In genomic region chr8:122568109-122568504, GRCm38 (mm10) we compare ENCODE assay signal across 8 mouse cellular contexts. TPM values are rescaled to one million over a fixed set of nuclear protein-coding genes. Genes with fewer than 3 reads are reported as not detected.
DNase-seq lines count a peak whose midpoint lies in the region; ATAC-seq and TF ChIP-seq lines count a peak whose summit lies in the region.

No protein-coding gene starts in this region.

- peaks cover 46% of the 10 kb centered on the region for H3K36me3 ChIP-seq in heart, embryonic 10.5 days
- H3K36me3 ChIP-seq in forebrain, embryonic 16.5 days (ENCODE audit: control insufficient read depth, insufficient read depth) = no peaks in the 10 kb centered on the region
- H3K36me3 ChIP-seq in midbrain, embryonic 10.5 days = peaks cover 47% of the 10 kb centered on the region
- H3K36me3 ChIP-seq in thymus, adult 2 months (ENCODE audit: control insufficient read depth, insufficient read depth, low read length) = peaks cover 24% of the 10 kb centered on the region

- peak; percentile 57 for ATAC-seq in forebrain, embryonic 16.5 days

- no peaks in the 10 kb centered on the region for H3K27me3 ChIP-seq in heart, embryonic 10.5 days (ENCODE audit: insufficient read depth, poor library complexity, severe bottlenecking)
- H3K27me3 ChIP-seq in forebrain, embryonic 16.5 days (replicated peaks; ENCODE audit: control insufficient read depth, insufficient read depth, low read length) = no peaks in the 10 kb centered on the region
- no peaks in the 10 kb centered on the region for H3K27me3 ChIP-seq in midbrain, embryonic 10.5 days (ENCODE audit: low read depth, poor library complexity, severe bottlenecking)
- H3K27me3 ChIP-seq in thymus, adult 2 months (ENCODE audit: control insufficient read depth, insufficient read depth, low read length) = no peaks in the 10 kb centered on the region

- DNase-seq in heart, embryonic 10.5 days (ENCODE audit: low spot score) = no peak
- no peak for DNase-seq in heart, postnatal 36 days
- DNase-seq in CD8-positive naive resting alpha-beta T cell, adult 2 months (ENCODE audit: low read depth in 2 of 2, low spot score in 2 of 2) = peak; percentile 63 to 64
- DNase-seq in midbrain, embryonic 10.5 days (ENCODE audit: low spot score) = no peak
- peak; percentile 68 for DNase-seq in thymus, adult 2 months
- DNase-seq in ovary, postnatal 10 days (ENCODE audit: low spot score) = no peak
- DNase-seq in gastrocnemius, adult 18-20 months (ENCODE audit: low spot score) = no peak

- TF ChIP-seq CTCF in thymus, adult 2 months (IDR thresholded peaks at IDR 0.05; ENCODE audit: borderline replicate concordance, control insufficient read depth, extremely low read depth, insufficient read depth, low read length, poor library complexity) = no peak

- H3K4me3 ChIP-seq in heart, embryonic 10.5 days = peak overlapping the region; percentile 96
- peak overlapping the region; percentile 89 for H3K4me3 ChIP-seq in forebrain, embryonic 16.5 days (replicated peaks; ENCODE audit: low read length)
- H3K4me3 ChIP-seq in midbrain, embryonic 10.5 days = peak overlapping the region; percentile 95
- peak overlapping the region; percentile 62 for H3K4me3 ChIP-seq in thymus, adult 2 months (ENCODE audit: control insufficient read depth, insufficient read depth, low read length)

- peak overlapping the region; percentile 69 for H3K9ac ChIP-seq in forebrain, embryonic 16.5 days (replicated peaks; ENCODE audit: low read depth, low read length)

- intact Hi-C loops in heart, postnatal 36 days (cut with DNase I) = no loop called here

- peak overlapping the region; percentile 98 for H3K27ac ChIP-seq in heart, embryonic 10.5 days
- H3K27ac ChIP-seq in forebrain, embryonic 16.5 days (ENCODE audit: low read length) = peak overlapping the region; percentile 36; the same call in 1 of the 2 replicates
- peak overlapping the region; percentile 97 for H3K27ac ChIP-seq in midbrain, embryonic 10.5 days (replicated peaks)
- peak overlapping the region; percentile 67 for H3K27ac ChIP-seq in thymus, adult 2 months (ENCODE audit: control insufficient read depth, insufficient read depth, low read length)

- no peaks in the 10 kb centered on the region for H3K9me3 ChIP-seq in heart, embryonic 10.5 days
- no peaks in the 10 kb centered on the region for H3K9me3 ChIP-seq in forebrain, embryonic 16.5 days (ENCODE audit: control insufficient read depth, low read length)
- H3K9me3 ChIP-seq in midbrain, embryonic 10.5 days (replicated peaks) = no peaks in the 10 kb centered on the region

- peak overlapping the region; percentile 72 for H3K4me2 ChIP-seq in forebrain, embryonic 16.5 days (ENCODE audit: low read length)

- H3K4me1 ChIP-seq in heart, embryonic 10.5 days = peaks cover 40% of the 10 kb centered on the region
- peaks cover 22% of the 10 kb centered on the region for H3K4me1 ChIP-seq in forebrain, embryonic 16.5 days (replicated peaks; ENCODE audit: control insufficient read depth, insufficient read depth, low read length)
- peaks cover 62% of the 10 kb centered on the region for H3K4me1 ChIP-seq in midbrain, embryonic 10.5 days
- H3K4me1 ChIP-seq in thymus, adult 2 months (replicated peaks; ENCODE audit: control insufficient read depth, insufficient read depth, low read length) = peaks cover 24% of the 10 kb centered on the region

- TF ChIP-seq POLR2A in thymus, adult 2 months (IDR thresholded peaks at IDR 0.05; ENCODE audit: control insufficient read depth, extremely low read depth, insufficient read depth, low read length, poor library complexity) = no peak

- WGBS in heart, embryonic 10.5 days = under 1% methylated on average over 34 of the region's 34 CpGs
- WGBS in forebrain, embryonic 16.5 days = under 1% methylated on average over 34 of the region's 34 CpGs
- under 1% methylated on average over 34 of the region's 34 CpGs for WGBS in midbrain, embryonic 10.5 days
- under 1% methylated on average over 34 of the region's 34 CpGs for WGBS in thymus, adult 2 months

RNA-seq across cellular contexts. Expression of gene Cdt1, which starts 0.3 kb away (rescaled TPM):
- 47.6 TPM in 2 replicates for polyA plus RNA-seq in heart, embryonic 10.5 days (2016; fragmentation: Nextera tagmentation; extraction: Ambion mirVana)
- 1 to 10 TPM; 2.4 to 2.5 TPM for total RNA-seq in heart, postnatal 36 days (2021)
- polyA plus RNA-seq in forebrain, embryonic 16.5 days (2015; fragmentation: Nextera tagmentation; extraction: Ambion mirVana) = 12.0 and 13.9 TPM in 2 replicates
- polyA plus RNA-seq in midbrain, embryonic 10.5 days (2016; fragmentation: Nextera tagmentation; extraction: Ambion mirVana) = 63.2 and 70.9 TPM in 2 replicates
- 136 and 210 TPM in 2 replicates for polyA plus RNA-seq in thymus, adult 2 months (2012; rRNA removed)
- total RNA-seq in gastrocnemius, adult 18-20 months (2021) = under 1 TPM; 0.30 to 0.66 TPM

RNA-seq across cellular contexts. Expression of gene Aprt, which starts 8.6 kb away (rescaled TPM):
- 318 and 361 TPM in 2 replicates for polyA plus RNA-seq in heart, embryonic 10.5 days (2016; fragmentation: Nextera tagmentation; extraction: Ambion mirVana)
- total RNA-seq in heart, postnatal 36 days (2021) = 10 to 100 TPM; 29.8 to 38.9 TPM
- polyA plus RNA-seq in forebrain, embryonic 16.5 days (2015; fragmentation: Nextera tagmentation; extraction: Ambion mirVana) = 184 and 204 TPM in 2 replicates
- 241 and 278 TPM in 2 replicates for polyA plus RNA-seq in midbrain, embryonic 10.5 days (2016; fragmentation: Nextera tagmentation; extraction: Ambion mirVana)
- polyA plus RNA-seq in thymus, adult 2 months (2012; rRNA removed) = 119 and 136 TPM in 2 replicates
- total RNA-seq in gastrocnemius, adult 18-20 months (2021) = 10 to 100 TPM; 39.6 to 40.1 TPM

RNA-seq across cellular contexts. Expression of gene Piezo1, which starts 17.0 kb away (rescaled TPM):
- 23.7 and 29.3 TPM in 2 replicates for polyA plus RNA-seq in heart, embryonic 10.5 days (2016; fragmentation: Nextera tagmentation; extraction: Ambion mirVana)
- 10 to 100 TPM; 18.8 to 21.6 TPM for total RNA-seq in heart, postnatal 36 days (2021)
- polyA plus RNA-seq in forebrain, embryonic 16.5 days (2015; fragmentation: Nextera tagmentation; extraction: Ambion mirVana) = 1.9 and 3.4 TPM in 2 replicates
- 5.8 and 8.2 TPM in 2 replicates for polyA plus RNA-seq in midbrain, embryonic 10.5 days (2016; fragmentation: Nextera tagmentation; extraction: Ambion mirVana)
- polyA plus RNA-seq in thymus, adult 2 months (2012; rRNA removed) = 93.6 and 106 TPM in 2 replicates
- total RNA-seq in gastrocnemius, adult 18-20 months (2021) = 10 to 100 TPM; 11.5 to 13.2 TPM

RNA-seq across cellular contexts. Expression of gene Galns, which starts 43.2 kb away (rescaled TPM):
- 8.1 and 11.9 TPM in 2 replicates for polyA plus RNA-seq in heart, embryonic 10.5 days (2016; fragmentation: Nextera tagmentation; extraction: Ambion mirVana)
- total RNA-seq in heart, postnatal 36 days (2021) = 1 to 10 TPM; 3.1 to 3.5 TPM
- polyA plus RNA-seq in forebrain, embryonic 16.5 days (2015; fragmentation: Nextera tagmentation; extraction: Ambion mirVana) = 3.8 and 4.6 TPM in 2 replicates
- 6.6 and 7.7 TPM in 2 replicates for polyA plus RNA-seq in midbrain, embryonic 10.5 days (2016; fragmentation: Nextera tagmentation; extraction: Ambion mirVana)
- 15.6 and 19.2 TPM in 2 replicates for polyA plus RNA-seq in thymus, adult 2 months (2012; rRNA removed)
- total RNA-seq in gastrocnemius, adult 18-20 months (2021) = 1 to 10 TPM; 1.0 to 1.1 TPM

RNA-seq across cellular contexts. Expression of gene Trappc2l, which starts 43.3 kb away (rescaled TPM):
- polyA plus RNA-seq in heart, embryonic 10.5 days (2016; fragmentation: Nextera tagmentation; extraction: Ambion mirVana) = 52.9 and 67.4 TPM in 2 replicates
- 10 to 100 TPM; 65.8 to 67.9 TPM for total RNA-seq in heart, postnatal 36 days (2021)
- 72.0 and 92.6 TPM in 2 replicates for polyA plus RNA-seq in forebrain, embryonic 16.5 days (2015; fragmentation: Nextera tagmentation; extraction: Ambion mirVana)
- polyA plus RNA-seq in midbrain, embryonic 10.5 days (2016; fragmentation: Nextera tagmentation; extraction: Ambion mirVana) = 51.0 and 61.2 TPM in 2 replicates
- polyA plus RNA-seq in thymus, adult 2 months (2012; rRNA removed) = 104 and 133 TPM in 2 replicates
- total RNA-seq in gastrocnemius, adult 18-20 months (2021) = 10 to 100 TPM; 39.9 to 46.1 TPM

Comparison
In these comparisons a context has a peak if more than half of its experiments do, and no peak if none do; other contexts are left out.
1. DNase-seq: peak in CD8-positive naive resting alpha-beta T cell, adult 2 months (2 of 2) and thymus, adult 2 months (single experiment); none in heart, embryonic 10.5 days (single experiment), heart, postnatal 36 days (0 of 2), midbrain, embryonic 10.5 days (single experiment), ovary, postnatal 10 days (single experiment) and gastrocnemius, adult 18-20 months (single experiment).
2. H3K27ac ChIP-seq: peak in every context shown above with its lines; median percentile 98 in heart, embryonic 10.5 days; 97 in midbrain, embryonic 10.5 days; 67 in thymus, adult 2 months; 36 in forebrain, embryonic 16.5 days.
3. Peak in every context shown above with its lines, with median percentiles within 50 percentile points of each other: H3K4me3 ChIP-seq.